Mouse (Mus musculus) spleen, adult 12 weeks (tissue): ENCODE data around the gene Plpp7.

Experiments
- DNase-seq: peaks from one replicate; pipeline ENCODE4 v3.0.0; 2022; ENCODE audit warnings: low spot score

The Plpp7 gene

GRCm38 (mm10) chr2:32068811-32069607 lies 26.3 kb upstream of the Plpp7 start:
- no peak for DNase-seq

GRCm38 (mm10) chr2:32070747-32071146 lies 24.6 kb upstream of the Plpp7 start:
- no peak for DNase-seq

- no peak for DNase-seq
Observed at GRCm38 (mm10) chr2:32074404-32074803, 20.9 kb upstream of the Plpp7 start.

DNA sequence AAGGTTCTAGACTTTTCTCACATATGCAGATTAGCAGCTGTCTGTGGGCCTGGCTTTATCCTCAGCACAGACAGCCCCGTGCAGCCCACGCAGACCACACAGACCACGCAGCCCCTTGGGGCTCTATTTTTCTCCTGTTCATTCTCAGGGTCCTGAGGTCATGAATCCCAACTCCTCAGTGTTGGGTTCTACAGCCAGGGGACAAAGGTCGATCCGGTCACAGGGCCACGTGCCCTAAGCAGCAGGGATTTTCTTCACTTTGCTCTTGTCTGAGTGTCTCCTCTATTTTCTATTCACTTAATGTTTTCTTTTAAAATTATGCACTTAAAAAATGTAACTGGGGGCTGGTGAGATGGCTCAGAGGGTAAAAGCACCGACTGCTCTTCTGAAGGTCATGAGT lies 20.0 kb upstream of the Plpp7 start:
- no peak for DNase-seq

DNA sequence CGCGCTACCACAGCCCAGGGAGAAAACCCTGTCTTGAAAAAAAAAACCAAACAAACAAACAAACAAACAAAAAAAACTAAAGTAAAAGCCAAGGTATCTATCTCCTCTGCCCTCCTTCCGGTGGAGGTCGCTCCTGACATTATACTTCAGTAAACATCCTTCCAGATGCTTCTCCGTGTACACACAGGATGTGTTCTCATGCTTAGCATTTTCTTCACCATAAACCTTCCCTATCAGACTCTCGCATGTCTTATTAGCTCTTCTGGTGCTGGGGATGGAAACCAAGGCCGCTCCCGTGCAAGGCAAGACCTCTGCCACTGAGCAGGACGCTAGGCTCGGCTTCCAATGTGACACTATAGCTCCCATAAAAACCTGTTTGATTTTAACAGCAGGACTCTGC lies 17.6 kb upstream of the Plpp7 start:
- no peak for DNase-seq

DNA sequence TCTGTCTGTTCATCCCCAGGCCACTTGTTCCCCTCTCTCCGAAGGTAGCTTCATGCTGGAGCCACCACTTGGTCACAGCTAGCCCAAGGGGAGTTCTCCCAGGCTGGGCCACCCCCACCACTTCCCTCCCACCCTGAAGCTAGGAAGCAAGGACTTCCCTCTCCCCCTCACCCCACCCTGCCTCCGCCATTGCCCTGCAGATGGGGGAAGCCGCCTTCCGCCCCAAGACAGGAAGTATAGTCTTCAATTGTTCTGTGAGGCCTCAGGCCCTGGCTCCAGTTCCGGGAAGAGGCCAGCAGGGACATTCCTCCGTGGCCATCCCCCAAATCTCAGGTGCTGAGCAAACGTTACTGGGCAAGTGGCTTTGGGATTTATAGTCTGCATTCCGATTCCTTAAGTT lies 16.8 kb upstream of the Plpp7 start:
- no peak for DNase-seq

DNA sequence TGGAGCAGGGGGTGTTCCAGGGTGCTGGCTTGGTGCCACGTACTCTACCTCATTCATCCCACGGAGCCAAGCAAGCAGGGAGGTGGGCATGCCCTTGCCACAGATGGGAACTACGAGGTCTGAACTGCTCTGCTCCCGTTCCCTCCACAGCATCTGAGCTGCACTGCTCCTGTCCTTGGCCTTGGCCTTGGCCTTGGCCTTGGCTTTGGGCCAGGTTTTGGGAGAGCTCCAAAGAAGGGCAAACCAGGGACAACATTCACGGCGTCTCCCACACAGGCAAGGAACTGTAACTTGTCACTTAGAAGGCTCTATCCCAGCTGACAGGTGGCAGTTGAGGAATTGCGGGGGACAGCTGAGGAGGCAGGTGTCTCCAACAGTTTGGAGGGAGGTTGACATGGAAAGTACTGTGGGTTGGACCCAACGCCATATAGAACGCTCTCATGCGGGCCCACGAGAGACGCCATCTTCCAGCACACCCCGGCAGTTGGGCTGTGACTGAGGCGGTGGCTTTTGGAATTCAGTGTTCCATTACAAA lies 16.1 kb upstream of the Plpp7 start:
- DNase-seq, result no peak

GRCm38 (mm10) chr2:32080681-32081080 lies 14.6 kb upstream of the Plpp7 start:
- no peak for DNase-seq

GRCm38 (mm10) chr2:32081296-32081929 lies 13.9 kb upstream of the Plpp7 start:
- no peak for DNase-seq

GRCm38 (mm10) chr2:32082229-32082628 lies 13.1 kb upstream of the Plpp7 start:
- no peak for DNase-seq

GRCm38 (mm10) chr2:32083159-32084011 lies 11.9 kb upstream of the Plpp7 start:
- peak; percentile 68 for DNase-seq

DNA sequence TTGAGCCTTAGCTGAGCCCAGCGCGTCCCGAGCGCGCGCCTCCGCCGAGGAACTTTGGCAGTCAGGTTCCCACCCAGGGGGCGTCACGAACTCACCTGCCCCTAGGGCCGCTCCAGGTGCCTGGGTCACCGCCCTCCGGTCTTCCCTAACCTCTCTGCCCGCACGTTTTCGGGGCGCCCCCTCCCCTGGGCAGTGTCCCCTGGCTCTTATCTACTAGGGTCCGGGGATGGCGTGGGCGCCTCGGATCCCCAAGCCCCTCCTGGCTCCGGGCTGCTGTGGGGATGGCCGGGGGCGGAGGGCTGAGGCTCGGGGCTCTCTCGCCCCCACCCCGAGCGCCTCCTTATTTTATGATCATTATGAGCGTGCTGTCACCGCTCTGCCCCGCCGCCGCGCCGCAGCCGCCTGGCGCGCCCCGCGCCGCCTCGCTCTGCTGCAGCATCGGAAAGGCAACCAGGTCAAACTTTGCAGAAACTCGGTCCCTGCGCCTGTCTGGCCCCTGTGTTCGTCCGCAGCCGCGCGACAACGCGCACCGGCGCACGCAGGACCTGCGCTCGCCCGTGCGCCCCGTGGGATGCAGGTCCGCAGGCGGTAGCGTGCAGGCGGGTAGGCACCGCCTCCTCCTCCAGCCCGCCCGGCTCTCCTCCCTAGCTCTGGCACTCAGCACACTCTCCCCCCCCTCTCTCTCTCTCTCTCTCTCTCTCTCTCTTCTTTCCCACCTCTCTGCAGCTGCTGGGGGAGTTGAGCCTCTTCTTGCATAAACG lies 11.0 kb upstream of the Plpp7 start, which contains the start of gene Fam78a:
Fam78a (minus strand) TSS at position 747 of the 761 bp plus-strand sequence.
- peak; percentile 44 for DNase-seq

DNA sequence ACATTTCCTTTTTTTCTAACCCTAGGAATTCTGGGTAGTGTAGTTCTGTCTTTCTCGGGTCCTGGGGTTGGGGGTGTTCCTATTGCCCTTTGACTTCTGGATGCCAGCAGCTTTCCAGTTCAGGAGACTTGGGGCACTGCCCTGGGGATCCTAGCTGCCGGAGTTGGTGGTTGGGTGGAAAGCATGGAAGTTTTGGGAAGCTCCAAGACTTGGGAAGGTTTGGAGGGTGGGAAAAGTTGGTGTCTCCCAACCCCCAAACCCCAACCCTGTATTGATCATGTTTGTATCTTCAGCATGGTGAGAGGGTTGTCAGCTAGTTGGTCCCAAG lies 10.5 kb upstream of the Plpp7 start:
- DNase-seq, result no peak

GRCm38 (mm10) chr2:32085231-32085630 lies 10.1 kb upstream of the Plpp7 start:
- DNase-seq, result peak; percentile 47

DNA sequence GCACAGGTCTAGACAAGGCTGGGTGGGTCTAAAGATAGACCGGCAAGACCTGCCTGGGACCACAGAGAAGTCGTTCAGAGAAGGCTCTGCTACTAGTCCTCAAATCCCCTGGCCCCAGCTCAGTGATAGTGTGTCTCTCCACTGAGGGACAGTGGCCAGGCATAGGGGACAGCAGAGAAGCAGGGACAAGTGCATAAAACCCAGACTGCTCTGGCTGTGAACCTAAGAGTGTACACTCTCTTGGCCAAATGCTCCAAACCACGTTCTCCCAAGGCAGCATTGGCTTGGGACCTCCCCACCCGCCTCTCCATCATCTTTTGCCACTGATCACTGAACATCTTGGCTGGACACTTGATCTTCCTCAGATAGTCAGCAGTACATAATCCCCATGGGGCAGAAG lies 7.7 kb upstream of the Plpp7 start:
- DNase-seq, result no peak

GRCm38 (mm10) chr2:32088372-32088981 lies 6.9 kb upstream of the Plpp7 start:
- no peak for DNase-seq

GRCm38 (mm10) chr2:32089606-32090005 lies 5.7 kb upstream of the Plpp7 start:
- no peak for DNase-seq

GRCm38 (mm10) chr2:32090145-32090544 lies 5.2 kb upstream of the Plpp7 start:
- no peak for DNase-seq

DNA sequence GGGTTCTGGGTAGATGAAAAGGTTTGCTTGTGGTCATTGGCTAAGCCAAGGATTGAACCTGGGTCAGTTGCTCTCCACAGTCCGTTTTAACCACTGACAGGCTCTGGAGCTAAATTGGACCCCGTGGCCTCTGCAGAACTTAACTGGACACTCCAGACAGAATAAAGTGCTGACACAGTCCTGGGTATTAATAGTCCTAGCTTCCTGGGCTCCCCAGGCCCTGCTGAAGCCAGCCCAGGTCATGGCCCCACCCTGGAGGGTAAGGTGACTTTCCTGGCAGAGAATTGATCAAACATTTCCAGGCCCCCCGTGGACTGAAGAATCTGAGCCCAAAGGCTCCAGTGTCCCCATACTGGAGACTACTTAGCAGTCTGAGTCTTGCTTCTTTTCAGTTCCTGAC lies 3.4 kb upstream of the Plpp7 start:
- no peak for DNase-seq

GRCm38 (mm10) chr2:32094001-32094707 lies 1.2 kb upstream of the Plpp7 start:
- no peak for DNase-seq

DNA sequence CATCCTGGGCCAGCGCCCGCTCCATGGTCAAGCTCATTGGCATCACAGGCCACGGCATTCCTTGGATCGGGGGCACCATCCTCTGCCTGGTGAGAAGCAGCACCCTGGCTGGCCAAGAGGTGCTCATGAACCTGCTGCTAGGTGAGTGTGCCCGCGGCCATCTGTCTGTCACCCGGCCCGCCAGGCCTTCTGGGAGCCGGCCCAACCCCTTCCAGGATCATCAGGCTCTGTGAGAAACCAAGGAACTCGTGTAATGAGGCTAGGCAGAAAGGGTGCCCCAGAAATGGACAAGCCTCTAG lies 743 bp downstream of the Plpp7 start:
- no peak for DNase-seq
